Mouse (Mus musculus) embryonic facial prominence, embryonic 15.5 days (tissue): ENCODE data around the gene Myadml2. TPM values are rescaled to one million over a fixed set of nuclear protein-coding genes. Genes with fewer than 3 reads are reported as not detected.
A peak's percentile ranks its signal among the peaks of the same experiment; 100 is the strongest.

ENCODE experiments used
- ATAC-seq: fragments of 200-750 bp; cut with Nextera tagmentation; 2 replicates; pipeline ENCODE4 v1.8.0; 2017; ENCODE audit warnings: low read depth, moderate TSS enrichment; ENCODE audit not compliant: insufficient number of reproducible peaks, low FRiP score, low TSS enrichment
- H3K27ac ChIP-seq: fragments of 300-500 bp; sonication (generic); replicated peaks from 2 replicates; pipeline ENCODE4 v1.5.1; 2015; ENCODE audit warnings: mild to moderate bottlenecking, inconsistent platforms
- H3K27me3 ChIP-seq: fragments of 300-500 bp; sonication (generic); 2 replicates; pipeline ENCODE4 v1.6.1; 2015; ENCODE audit warnings: inconsistent platforms
- H3K36me3 ChIP-seq: fragments of 300-500 bp; sonication (generic); 2 replicates; pipeline ENCODE4 v1.6.1; 2015; ENCODE audit warnings: mild to moderate bottlenecking, inconsistent platforms
- H3K4me1 ChIP-seq: fragments of 300-500 bp; sonication (generic); 2 replicates; pipeline ENCODE4 v1.6.1; 2015; ENCODE audit warnings: inconsistent platforms
- H3K4me2 ChIP-seq: fragments of 300-500 bp; sonication (generic); replicated peaks from 2 replicates; pipeline ENCODE4 v1.6.1; 2015; ENCODE audit warnings: mild to moderate bottlenecking, inconsistent platforms
- H3K4me3 ChIP-seq: fragments of 300-500 bp; sonication (generic); replicated peaks from 2 replicates; pipeline ENCODE4 v1.5.1; 2015; ENCODE audit warnings: mild to moderate bottlenecking, inconsistent platforms
- H3K9ac ChIP-seq: fragments of 300-500 bp; sonication (generic); 2 replicates; pipeline ENCODE4 v1.6.1; 2015; ENCODE audit warnings: inconsistent platforms
- H3K9me3 ChIP-seq: fragments of 300-500 bp; sonication (generic); replicated peaks from 2 replicates; pipeline ENCODE4 v1.6.1; 2016; ENCODE audit warnings: inconsistent platforms
- WGBS: fragments of 180-500 bp; shearing (Covaris S2); methylation state at CpG from one replicate; pipeline ENCODE4 v1.1.7; 2015; 5-methylcytosine and 5-hydroxymethylcytosine counted together
- polyA plus RNA-seq: library from polyadenylated mRNA; unstranded; fragments of >200 nt; fragmentation: Nextera tagmentation; extraction: Ambion mirVana; gene quantifications from 2 replicates; pipeline ENCODE4 v1.2.1, GENCODE M21; 2015

Gene Myadml2
- polyA plus RNA-seq, 1 experiment from 2014 or later: 1.0 TPM

- WGBS: 92% methylated on average over 23 of the region's 23 CpGs
- H3K27ac ChIP-seq: no peak overlapping the region
- no peak for ATAC-seq
- no peaks in the 10 kb centered on the region for H3K9me3 ChIP-seq
- H3K4me3 ChIP-seq: no peak overlapping the region
- H3K4me2 ChIP-seq: no peak overlapping the region
- no peak overlapping the region for H3K9ac ChIP-seq
- peaks cover 23% of the 10 kb centered on the region for H3K36me3 ChIP-seq
- peaks cover 50% of the 10 kb centered on the region for H3K4me1 ChIP-seq
- no peaks in the 10 kb centered on the region for H3K27me3 ChIP-seq
Observed at GRCm38 (mm10) chr11:120628601-120629340, 19.2 kb downstream of the Myadml2 start.

GRCm38 (mm10) chr11:120627468-120628300, 20.3 kb downstream of the Myadml2 start:
- no peak overlapping the region for H3K9ac ChIP-seq
- ATAC-seq: no peak
- peaks cover 31% of the 10 kb centered on the region for H3K36me3 ChIP-seq
- no peaks in the 10 kb centered on the region for H3K27me3 ChIP-seq
- no peak overlapping the region for H3K4me3 ChIP-seq
- H3K4me2 ChIP-seq: no peak overlapping the region
- H3K9me3 ChIP-seq: no peaks in the 10 kb centered on the region
- peaks cover 52% of the 10 kb centered on the region for H3K4me1 ChIP-seq
- no peak overlapping the region for H3K27ac ChIP-seq
- 79% methylated on average over 22 of the region's 22 CpGs for WGBS

GRCm38 (mm10) chr11:120626785-120627467, 21.0 kb downstream of the Myadml2 start:
- Histone ChIP-seq H3K4me1 (peaks cover 46% of the 10 kb centered on the region), H3K4me3 (no peak overlapping the region), H3K9me3 (no peaks in the 10 kb centered on the region), H3K27me3 (no peaks in the 10 kb centered on the region), H3K36me3 (peaks cover 35% of the 10 kb centered on the region), H3K9ac (no peak overlapping the region), H3K27ac (no peak overlapping the region), H3K4me2 (no peak overlapping the region)
- ATAC-seq: no peak
- 89% methylated on average over 11 of the region's 11 CpGs for WGBS

- H3K4me2 ChIP-seq: peak within 1 kb of the TSS; percentile 100
- WGBS: 21% methylated on average over 5 of the region's 5 CpGs
- H3K4me3 ChIP-seq: peak within 1 kb of the TSS; percentile 100
- H3K9me3 ChIP-seq: no peaks in the 10 kb centered on the region
- peaks cover 31% of the 10 kb centered on the region for H3K4me1 ChIP-seq
- H3K27me3 ChIP-seq: no peaks in the 10 kb centered on the region
- H3K36me3 ChIP-seq: peaks cover 52% of the 10 kb centered on the region
- peak; percentile 21 for ATAC-seq
- peak within 1 kb of the TSS; percentile 80 for H3K27ac ChIP-seq
- H3K9ac ChIP-seq: peak within 1 kb of the TSS; percentile 87
Observed at GRCm38 (mm10) chr11:120625152-120625775, 22.7 kb downstream of the Myadml2 start, which contains the start of gene Sirt7. TSS of gene Sirt7 (minus strand) at chr11:120625240.

- Histone ChIP-seq H3K27me3 (no peaks in the 10 kb centered on the region), H3K36me3 (peaks cover 57% of the 10 kb centered on the region), H3K4me1 (peaks cover 25% of the 10 kb centered on the region), H3K4me2 (peak overlapping the region; percentile 100), H3K27ac (peak overlapping the region; percentile 80), H3K9ac (peak overlapping the region; percentile 87), H3K4me3 (peak overlapping the region; percentile 100), H3K9me3 (no peaks in the 10 kb centered on the region)
- 1% methylated on average over 53 of the region's 53 CpGs for WGBS
- peak; percentile 81 for ATAC-seq
Observed at GRCm38 (mm10) chr11:120624680-120625111, 23.3 kb downstream of the Myadml2 start.

GRCm38 (mm10) chr11:120623961-120624679, 23.8 kb downstream of the Myadml2 start:
- Histone ChIP-seq H3K27me3 (no peaks in the 10 kb centered on the region), H3K27ac (peak overlapping the region; percentile 80), H3K9me3 (no peaks in the 10 kb centered on the region), H3K4me2 (peak overlapping the region; percentile 100), H3K36me3 (peaks cover 53% of the 10 kb centered on the region), H3K4me3 (peak overlapping the region; percentile 100), H3K4me1 (peaks cover 20% of the 10 kb centered on the region), H3K9ac (peak overlapping the region; percentile 87)
- peak; percentile 67; the same call in 1 of the 2 replicates for ATAC-seq
- 13% methylated on average over 30 of the region's 30 CpGs for WGBS

- Histone ChIP-seq H3K4me3 (no peak overlapping the region), H3K9ac (no peak overlapping the region), H3K27ac (no peak overlapping the region), H3K36me3 (peaks cover 56% of the 10 kb centered on the region), H3K4me1 (peaks cover 22% of the 10 kb centered on the region), H3K9me3 (no peaks in the 10 kb centered on the region), H3K4me2 (no peak overlapping the region), H3K27me3 (no peaks in the 10 kb centered on the region)
- ATAC-seq: no peak
- WGBS: 89% methylated on average over 6 of the region's 6 CpGs
Observed at GRCm38 (mm10) chr11:120622805-120623204, 25.2 kb downstream of the Myadml2 start.

GRCm38 (mm10) chr11:120620195-120620594, 27.8 kb downstream of the Myadml2 start:
- Histone ChIP-seq H3K27ac (no peak overlapping the region), H3K9me3 (no peaks in the 10 kb centered on the region), H3K9ac (no peak overlapping the region), H3K4me3 (no peak overlapping the region), H3K27me3 (no peaks in the 10 kb centered on the region), H3K4me2 (no peak overlapping the region), H3K36me3 (peaks cover 51% of the 10 kb centered on the region), H3K4me1 (peaks cover 30% of the 10 kb centered on the region)
- ATAC-seq: no peak
- WGBS: 92% methylated on average over 14 of the region's 14 CpGs

GRCm38 (mm10) chr11:120618619-120619535, 29.1 kb downstream of the Myadml2 start:
- H3K36me3 ChIP-seq: peaks cover 60% of the 10 kb centered on the region
- H3K4me3 ChIP-seq: no peak overlapping the region

More at GRCm38 (mm10) chr11:120618619-120619535, 29.1 kb downstream of the Myadml2 start:
- H3K27me3 ChIP-seq: no peaks in the 10 kb centered on the region
- no peak for ATAC-seq
- H3K4me2 ChIP-seq: no peak overlapping the region
- WGBS: 93% methylated on average over 25 of the region's 25 CpGs
- H3K4me1 ChIP-seq: peaks cover 21% of the 10 kb centered on the region
- H3K9me3 ChIP-seq: no peaks in the 10 kb centered on the region
- no peak overlapping the region for H3K27ac ChIP-seq
- H3K9ac ChIP-seq: no peak overlapping the region
